8 mouse cellular contexts compared by ENCODE assay signal in genomic region chr1:62664960-62665645, GRCm38 (mm10). TPM values are rescaled to one million over a fixed set of nuclear protein-coding genes. Genes with fewer than 3 reads are reported as not detected.
DNase-seq lines count a peak whose midpoint lies in the region; ATAC-seq lines count a peak whose summit lies in the region.

No protein-coding gene starts in this region.

- H3K9me3 ChIP-seq in heart, embryonic 16.5 days (replicated peaks; ENCODE audit: control insufficient read depth, low read length), result peaks cover 6% of the 10 kb centered on the region; the same call in 1 of the 2 replicates
- peaks cover 7% of the 10 kb centered on the region; the same call in 1 of the 2 replicates for H3K9me3 ChIP-seq in midbrain, embryonic 12.5 days

- H3K9ac ChIP-seq in heart, embryonic 16.5 days (ENCODE audit: low read length), result no peak overlapping the region
- no peak overlapping the region for H3K9ac ChIP-seq in midbrain, embryonic 12.5 days (replicated peaks)

- no peak overlapping the region for H3K4me3 ChIP-seq in heart, embryonic 16.5 days (ENCODE audit: low read length)
- no peak overlapping the region for H3K4me3 ChIP-seq in midbrain, embryonic 12.5 days

- peak overlapping the region; percentile 58 for H3K27ac ChIP-seq in heart, embryonic 16.5 days (ENCODE audit: low read length)
- no peak overlapping the region for H3K27ac ChIP-seq in midbrain, embryonic 12.5 days (replicated peaks)

- H3K4me2 ChIP-seq in heart, embryonic 16.5 days (ENCODE audit: low read depth, low read length), result 0 out of 2 replicates have a peak overlapping the region, but pooled peaks have one; percentile 13
- no peak overlapping the region for H3K4me2 ChIP-seq in midbrain, embryonic 12.5 days (replicated peaks)

- peak; percentile 90 for ATAC-seq in heart, embryonic 16.5 days (replicated peaks; ENCODE audit: extremely low read depth, insufficient read depth, low FRiP score)
- ATAC-seq in midbrain, embryonic 12.5 days (ENCODE audit: low FRiP score, low read depth), result 0 out of 2 replicates have a peak, but pooled peaks have one; percentile 19

- H3K4me1 ChIP-seq in heart, embryonic 16.5 days (ENCODE audit: control insufficient read depth, insufficient read depth, low read length), result no peaks in the 10 kb centered on the region
- peaks cover 6% of the 10 kb centered on the region; the same call in 1 of the 2 replicates for H3K4me1 ChIP-seq in midbrain, embryonic 12.5 days

- DNase-seq in R1 (ENCODE audit: low read depth, low spot score), result peak; percentile 92
- DNase-seq in adrenal gland, postnatal 36 days, result peak; percentile 34 to 53
- DNase-seq in kidney, postnatal 36 days, result peak; percentile 54 to 73
- no peak for DNase-seq in frontal cortex, postnatal 36 days (ENCODE audit: low spot score in 2 of 2)
- no peak for DNase-seq in thymus, adult 18-20 months
- no peak for DNase-seq in left cerebral cortex, adult 18-20 months (ENCODE audit: low spot score in 2 of 2)

- no peaks in the 10 kb centered on the region for H3K36me3 ChIP-seq in heart, embryonic 16.5 days (ENCODE audit: control insufficient read depth, insufficient read depth)
- H3K36me3 ChIP-seq in midbrain, embryonic 12.5 days, result no peaks in the 10 kb centered on the region

- 34% methylated on average over 8 of the region's 8 CpGs for WGBS in heart, embryonic 16.5 days
- 38% methylated on average over 8 of the region's 8 CpGs for WGBS in midbrain, embryonic 12.5 days

- H3K27me3 ChIP-seq in heart, embryonic 16.5 days (ENCODE audit: control insufficient read depth, insufficient read depth, low read length), result no peaks in the 10 kb centered on the region
- no peaks in the 10 kb centered on the region for H3K27me3 ChIP-seq in midbrain, embryonic 12.5 days

RNA-seq across cellular contexts. Expression of gene Nrp2, which starts 38.0 kb away (rescaled TPM):
- 10 to 100 TPM; 36.7 to 37.9 TPM for total RNA-seq in adrenal gland, postnatal 36 days (2021)
- polyA plus RNA-seq in heart, embryonic 16.5 days (2015; fragmentation: Nextera tagmentation; extraction: Ambion mirVana), result 6.9 and 8.5 TPM in 2 replicates
- polyA plus RNA-seq in midbrain, embryonic 12.5 days (2016; fragmentation: Nextera tagmentation; extraction: Ambion mirVana), result 20.7 and 26.0 TPM in 2 replicates
- total RNA-seq in left cerebral cortex, adult 18-20 months (2021), result 10 to 100 TPM; 29.4 to 31.2 TPM

Comparison
In these comparisons a context has a peak if more than half of its experiments do, and no peak if none do; other contexts are left out.
1. DNase-seq: peak in R1 (single experiment), adrenal gland, postnatal 36 days (2 of 2) and kidney, postnatal 36 days (2 of 2); none in frontal cortex, postnatal 36 days (0 of 2), thymus, adult 18-20 months (0 of 2) and left cerebral cortex, adult 18-20 months (0 of 2).